Mouse (Mus musculus): ENCODE data around the gene Alkal2. TPM values are rescaled to one million over a fixed set of nuclear protein-coding genes. Genes with fewer than 3 reads are reported as not detected.
A peak's percentile ranks its signal among the peaks of the same experiment; 100 is the strongest.

The Alkal2 gene
- under 1 TPM; 0.44 to 0.98 TPM for total RNA-seq (2021)

DNA sequence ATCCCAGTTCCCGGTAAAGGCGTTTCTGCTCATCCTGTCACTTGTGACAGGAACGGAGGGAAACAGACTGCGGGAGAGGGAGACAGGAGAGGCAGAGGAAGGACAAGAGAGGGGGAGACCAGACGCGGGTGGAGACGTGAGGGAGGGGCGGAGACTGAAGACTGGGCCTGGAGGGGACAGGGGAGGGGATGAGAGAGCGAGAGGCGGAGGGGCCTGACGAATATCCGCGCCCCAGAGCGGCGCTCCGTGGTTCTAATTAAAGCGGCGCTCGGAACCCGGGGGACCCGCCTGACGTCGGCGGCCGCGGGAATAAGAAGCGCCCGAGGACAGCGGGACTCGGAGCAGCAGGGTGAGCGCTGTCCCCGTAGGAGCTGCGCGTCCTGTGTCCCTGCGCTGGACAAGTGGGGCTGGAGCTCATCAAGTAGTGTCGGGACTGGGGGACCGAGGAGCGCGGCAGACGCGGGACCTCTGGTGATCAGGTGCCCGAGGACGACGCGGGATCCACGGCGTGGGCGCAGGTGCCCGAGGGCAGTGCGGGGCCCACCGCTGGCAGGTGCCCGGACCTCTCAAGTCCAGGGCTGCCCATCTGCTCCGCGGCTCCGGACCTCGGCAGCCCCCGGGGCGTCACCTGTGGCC, at the start of gene Alkal2:
Alkal2 (plus strand) TSS at position 337 of the 636 bp plus-strand sequence.
- intact Hi-C loops (cut with DNase I), result loop anchor here (10.0 kb wide), 1 partner anchor 839 kb away; no protein-coding TSS in a partner anchor
- DNase-seq, result peak; percentile 22 to 30

DNA sequence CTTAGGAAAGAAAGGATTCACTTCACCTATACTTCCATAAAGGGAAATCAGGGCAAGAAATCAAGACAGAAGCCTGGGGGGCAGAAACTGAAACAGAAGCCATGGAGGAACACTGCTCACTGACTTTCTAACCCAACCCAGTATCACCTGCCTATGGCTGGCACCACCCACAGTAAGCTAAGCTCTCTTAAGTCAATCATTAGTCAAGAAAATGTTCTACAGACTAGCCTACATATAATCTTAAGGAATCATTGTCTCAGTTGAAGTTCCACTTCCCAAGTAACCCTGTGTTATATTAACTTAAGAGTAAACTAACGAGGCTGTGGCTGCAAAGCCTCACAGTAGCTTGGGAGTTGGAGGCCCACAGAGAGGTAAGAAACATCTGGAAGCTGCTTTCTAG, 35.6 kb upstream of the Alkal2 start:
- DNase-seq, result no peak
- intact Hi-C loops (cut with DNase I), result no loop called here

DNA sequence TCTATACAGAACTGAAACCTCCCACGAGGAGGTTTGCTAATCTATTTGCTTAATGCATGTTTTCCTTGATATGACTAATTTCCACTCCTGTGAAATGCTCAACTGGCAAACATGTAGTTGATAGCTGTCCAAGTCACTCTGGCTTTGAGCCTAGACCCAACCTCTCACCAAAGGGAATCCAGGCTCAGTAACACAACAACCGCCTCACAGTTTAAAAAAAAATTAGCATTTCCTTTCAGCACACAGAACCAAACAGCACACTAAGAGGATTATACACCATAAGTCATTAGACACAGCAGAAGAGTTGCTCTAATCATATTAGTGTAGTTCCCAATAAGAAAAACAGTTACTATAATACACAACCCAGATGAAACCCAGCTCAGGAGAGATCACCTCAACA, 33.2 kb upstream of the Alkal2 start:
- intact Hi-C loops (cut with DNase I), result no loop called here
- peak in 1 of 2 experiments; percentile 7 for DNase-seq

- intact Hi-C loops (cut with DNase I), result no loop called here
- DNase-seq, result no peak
Measured at GRCm38 (mm10) chr12:30851871-30852270, 32.3 kb upstream of the Alkal2 start.

- no peak for DNase-seq
- intact Hi-C loops (cut with DNase I), result no loop called here
Measured at GRCm38 (mm10) chr12:30855442-30856159, 28.5 kb upstream of the Alkal2 start.

GRCm38 (mm10) chr12:30856172-30856571, 27.9 kb upstream of the Alkal2 start:
- no peak for DNase-seq
- intact Hi-C loops (cut with DNase I), result no loop called here

GRCm38 (mm10) chr12:30864347-30864746, 19.8 kb upstream of the Alkal2 start:
- intact Hi-C loops (cut with DNase I), result no loop called here
- no peak for DNase-seq

DNA sequence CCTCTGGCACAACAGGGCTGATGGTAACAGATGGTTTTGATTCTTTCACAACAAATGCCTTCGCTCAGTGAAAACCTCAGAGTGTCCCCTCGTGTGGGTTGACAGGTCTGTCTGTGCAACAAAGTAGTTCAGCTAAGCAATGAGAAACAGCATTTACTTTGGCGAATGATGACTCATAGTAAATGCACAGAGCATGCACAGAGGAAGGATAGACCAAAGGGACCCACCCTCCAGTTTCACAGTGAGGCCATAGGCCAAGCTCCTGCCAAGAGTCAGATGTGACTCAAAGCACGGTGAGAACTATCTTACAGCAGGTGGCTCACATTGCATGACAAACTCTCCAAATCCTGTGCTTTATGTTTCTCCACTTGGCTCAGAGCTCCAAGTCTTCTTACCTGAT, 18.3 kb upstream of the Alkal2 start:
- intact Hi-C loops (cut with DNase I), result no loop called here
- no peak for DNase-seq

DNA sequence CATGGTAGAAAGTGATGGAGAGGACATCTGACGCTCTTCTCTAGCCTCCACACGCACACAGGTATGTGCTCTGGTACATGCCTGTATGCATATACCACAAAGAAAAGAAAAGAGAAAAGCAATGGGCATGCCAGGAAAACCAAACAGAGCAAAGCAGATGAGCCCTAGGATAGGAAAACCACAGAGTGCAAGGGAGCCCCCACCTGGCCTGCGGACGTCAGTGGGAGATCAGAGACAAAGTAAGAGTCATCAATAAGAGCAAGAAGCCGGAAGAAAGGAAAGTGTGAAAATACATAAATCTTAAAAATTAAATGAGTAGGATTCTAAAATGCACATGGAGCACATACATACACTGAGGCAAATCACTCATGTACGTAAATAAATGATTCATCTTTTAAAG, 4.7 kb upstream of the Alkal2 start:
- DNase-seq, result no peak
- intact Hi-C loops (cut with DNase I), result no loop called here

GRCm38 (mm10) chr12:30883592-30883985, 533 bp upstream of the Alkal2 start:
- intact Hi-C loops (cut with DNase I), result loop anchor here (10.0 kb wide), 1 partner anchor 839 kb away; no protein-coding TSS in a partner anchor
- no peak for DNase-seq

DNA sequence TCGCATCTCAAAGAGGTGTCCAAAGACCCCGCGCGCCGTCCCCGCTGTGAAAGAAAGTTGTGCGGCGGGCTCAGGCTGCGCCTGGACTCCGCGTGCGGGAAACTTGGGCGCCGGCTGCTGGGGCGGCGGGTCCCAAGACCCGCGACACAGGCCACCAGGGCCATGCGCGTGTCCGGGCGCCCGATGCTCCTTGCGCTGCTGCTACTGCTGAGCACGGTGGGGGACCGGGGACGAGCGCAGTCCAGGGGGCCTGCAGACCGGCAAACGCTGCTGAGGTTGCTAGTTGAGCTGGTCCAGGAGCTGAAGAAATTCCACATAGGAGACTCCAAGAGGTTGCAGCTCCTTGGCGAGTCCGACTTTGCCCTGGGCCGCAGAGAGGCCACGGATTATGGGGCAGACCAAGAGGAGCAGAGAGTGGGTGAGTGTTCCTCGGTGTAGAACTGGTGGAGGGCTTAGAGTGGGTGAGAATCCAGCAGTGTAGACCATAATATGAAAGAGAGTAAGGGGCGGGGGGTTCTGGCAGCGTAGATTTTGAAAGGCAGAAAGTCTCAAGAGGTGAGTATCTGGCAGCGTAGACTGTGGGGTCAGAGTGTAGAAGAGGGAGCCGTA, 604 bp downstream of the Alkal2 start:
- intact Hi-C loops (cut with DNase I), result loop anchor here (10.0 kb wide), 1 partner anchor 840 kb away; no protein-coding TSS in a partner anchor
- DNase-seq, result no peak

DNA sequence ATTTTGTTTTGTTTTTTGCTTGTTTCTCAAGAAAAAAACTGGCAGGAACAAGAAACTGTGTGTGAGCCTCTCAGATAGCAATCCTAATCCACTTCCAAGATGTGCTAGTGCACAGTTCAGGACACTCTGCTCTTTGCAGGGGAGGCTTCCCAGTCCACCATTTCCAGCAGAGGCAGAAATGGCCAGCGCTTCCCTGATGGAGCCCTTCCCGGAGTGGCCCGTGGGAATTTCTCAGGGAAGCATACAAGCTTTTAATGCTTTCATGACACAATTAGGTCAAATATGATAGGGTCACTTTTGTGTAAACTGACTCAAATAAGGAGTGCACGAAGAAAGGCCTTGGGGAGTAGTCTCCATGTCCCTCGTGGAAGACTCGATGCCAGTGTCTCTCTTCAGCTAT, 1.8 kb downstream of the Alkal2 start:
- intact Hi-C loops (cut with DNase I), result loop anchor here (10.0 kb wide), 1 partner anchor 841 kb away; no protein-coding TSS in a partner anchor
- DNase-seq, result peak; percentile 30 to 41

DNA sequence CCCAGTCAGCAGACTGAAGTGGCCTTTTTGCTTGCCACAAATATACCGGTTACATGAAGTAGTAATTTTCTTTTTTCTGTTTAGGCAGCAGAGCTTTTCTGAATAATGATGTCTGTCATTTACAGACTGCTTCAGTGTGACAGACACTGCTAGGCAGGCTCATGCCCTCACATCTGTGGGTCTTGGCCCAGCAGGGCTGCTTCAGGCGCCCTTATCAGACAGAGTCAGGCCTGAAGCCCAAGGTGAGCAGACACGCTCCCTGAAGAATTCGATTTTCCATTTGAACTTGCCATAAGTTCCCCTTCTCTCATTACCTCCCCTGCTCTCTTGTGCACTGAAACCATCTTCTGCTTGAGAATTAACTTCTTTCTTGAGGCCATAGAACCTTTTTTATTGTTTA, 3.9 kb downstream of the Alkal2 start:
- intact Hi-C loops (cut with DNase I), result loop anchor here (10.0 kb wide), 1 partner anchor 843 kb away; no protein-coding TSS in a partner anchor
- no peak for DNase-seq

DNA sequence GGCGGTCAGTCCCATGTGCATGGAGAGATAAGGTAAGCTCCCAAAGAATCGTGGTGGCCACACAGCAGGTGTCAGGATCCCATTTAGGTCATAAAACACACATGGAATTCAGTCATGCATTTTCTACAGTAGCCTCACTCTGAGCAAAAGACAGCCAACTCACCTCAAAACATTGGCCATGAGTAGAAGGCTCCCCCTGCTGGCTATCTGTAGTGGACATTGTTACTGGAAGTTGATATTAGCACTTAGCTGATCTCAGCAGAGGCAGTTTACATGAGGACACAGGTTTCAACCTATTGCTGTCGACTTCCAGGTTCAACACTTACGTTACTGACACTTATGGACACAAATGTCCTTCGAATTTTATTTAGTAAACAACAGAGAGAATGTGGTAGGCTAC, 5.9 kb downstream of the Alkal2 start:
- DNase-seq, result peak; percentile 45 to 47

DNA sequence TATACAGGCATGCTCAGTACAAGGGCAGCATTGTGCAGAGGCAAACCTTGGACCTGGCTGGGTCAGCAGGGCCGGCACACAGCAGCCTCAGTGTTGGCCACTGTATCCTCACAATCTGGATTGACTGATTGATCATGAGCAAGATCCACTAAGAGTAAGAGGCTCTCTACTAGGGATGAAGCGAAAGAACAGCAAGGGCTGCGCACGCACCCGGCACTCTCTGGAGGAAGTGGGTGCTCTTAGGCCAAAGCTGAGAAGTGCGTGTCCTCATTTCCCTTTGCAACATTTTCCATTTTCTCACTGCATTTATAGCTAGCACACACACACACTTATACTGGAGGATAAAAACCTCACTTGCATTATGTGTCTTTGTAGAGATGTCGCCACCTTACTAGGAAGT, 7.3 kb downstream of the Alkal2 start:
- no peak for DNase-seq
- intact Hi-C loops (cut with DNase I), result no loop called here

More for the DNA sequence above, 5.9 kb downstream of the Alkal2 start:
- intact Hi-C loops (cut with DNase I), result loop anchor here (1.0 kb wide), 1 partner anchor 293 kb away; no protein-coding TSS in a partner anchor

DNA sequence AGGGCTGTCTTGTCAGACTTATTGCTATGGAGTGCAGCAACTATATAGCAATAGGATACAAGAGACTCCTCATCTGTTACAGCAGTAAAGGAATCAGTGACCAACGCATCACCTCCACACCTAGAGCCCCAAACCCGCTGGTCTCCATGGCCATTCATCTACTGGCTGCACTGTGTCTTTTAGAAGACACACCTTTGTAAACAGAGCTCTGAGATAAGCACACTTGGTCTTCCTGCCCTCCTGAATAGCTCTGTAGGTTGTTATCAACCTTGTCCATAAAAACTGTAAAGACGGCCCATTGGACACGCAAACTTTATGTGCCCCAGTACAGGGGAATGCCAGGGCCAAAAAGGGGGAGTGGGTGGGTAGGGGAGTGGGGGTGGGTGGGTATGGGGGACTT, 12.9 kb downstream of the Alkal2 start:
- intact Hi-C loops (cut with DNase I), result no loop called here
- DNase-seq, result no peak

- no peak for DNase-seq
- intact Hi-C loops (cut with DNase I), result no loop called here
Measured at GRCm38 (mm10) chr12:30908658-30909057, 24.5 kb downstream of the Alkal2 start.

DNA sequence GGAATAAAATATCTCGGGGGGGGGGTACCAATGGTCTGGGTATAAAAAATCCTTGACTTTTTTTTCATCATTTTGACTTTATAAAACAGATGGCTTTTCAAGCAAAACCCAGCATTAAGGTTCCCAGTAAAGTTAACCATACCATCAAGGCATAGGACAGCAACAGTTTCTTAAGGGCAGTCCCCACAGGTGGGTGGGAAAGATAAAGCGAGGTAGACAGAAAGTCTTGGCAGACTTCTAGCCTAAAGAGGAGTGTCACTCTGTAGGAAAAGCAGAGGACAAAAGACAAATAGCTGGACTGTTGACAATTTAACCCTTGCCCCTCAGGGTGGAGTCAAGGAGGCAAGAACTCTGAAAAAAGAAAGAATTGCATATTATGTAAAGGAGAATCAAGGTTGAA, 25.8 kb downstream of the Alkal2 start:
- intact Hi-C loops (cut with DNase I), result no loop called here
- DNase-seq, result no peak

DNA sequence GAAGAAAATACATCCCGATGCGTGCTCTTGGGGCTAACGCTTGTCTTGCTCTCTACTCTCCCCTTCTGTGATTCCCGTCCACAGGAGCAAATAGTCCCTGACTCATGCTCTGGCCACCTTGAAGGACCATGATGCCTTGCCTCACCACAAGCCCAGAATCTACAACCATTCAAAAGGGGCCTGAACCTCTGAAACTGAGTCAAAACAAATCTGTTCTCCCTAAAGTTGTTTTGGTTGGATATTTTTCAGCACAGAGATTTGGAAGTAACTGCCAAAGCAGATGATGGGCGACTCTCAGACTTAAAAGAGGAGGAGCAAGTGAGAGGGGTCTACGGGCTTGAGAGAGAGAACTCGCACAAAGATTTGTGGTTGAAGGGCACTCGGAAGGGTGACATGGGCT, 26.7 kb downstream of the Alkal2 start:
- no peak for DNase-seq
- intact Hi-C loops (cut with DNase I), result no loop called here

- peak; percentile 98 for DNase-seq
- intact Hi-C loops (cut with DNase I), result no loop called here
Measured at GRCm38 (mm10) chr12:30911261-30912047, 27.3 kb downstream of the Alkal2 start, which contains the start of the genes Acp1 and Sh3yl1. Gene Acp1 (minus strand): TSS chr12:30911589. Gene Sh3yl1 (plus strand): TSS chr12:30911668.

GRCm38 (mm10) chr12:30912048-30912381, 27.9 kb downstream of the Alkal2 start:
- peak; percentile 27 to 40 for DNase-seq
- intact Hi-C loops (cut with DNase I), result no loop called here

All from heart, postnatal 36 days (tissue).